Mouse (Mus musculus) forebrain, embryonic 10.5 days (tissue): ENCODE measurements around the gene Cebpb. TPM values are rescaled to one million over a fixed set of nuclear protein-coding genes. Genes with fewer than 3 reads are reported as not detected.

Experiments
- DNase-seq: peaks from one replicate; pipeline ENCODE4 v3.0.0-alpha.2; 2017; ENCODE audit warnings: low spot score; ENCODE audit errors: extremely low spot score
- H3K27ac ChIP-seq: fragments of 300-500 bp; sonication (generic); 2 replicates; pipeline ENCODE4 v1.5.1; 2016; ENCODE audit warnings: mild to moderate bottlenecking
- H3K27me3 ChIP-seq: fragments of 300-500 bp; sonication (generic); 2 replicates; pipeline ENCODE4 v1.6.1; 2016; ENCODE audit warnings: mild to moderate bottlenecking; ENCODE audit not compliant: poor library complexity, severe bottlenecking
- H3K36me3 ChIP-seq: fragments of 300-500 bp; sonication (generic); replicated peaks from 2 replicates; pipeline ENCODE4 v1.6.1; 2016; ENCODE audit warnings: mild to moderate bottlenecking, moderate library complexity
- H3K4me1 ChIP-seq: fragments of 300-500 bp; sonication (generic); 2 replicates; pipeline ENCODE4 v1.6.1; 2016
- H3K4me3 ChIP-seq: fragments of 300-500 bp; sonication (generic); 2 replicates; pipeline ENCODE4 v1.5.1; 2016; ENCODE audit warnings: mild to moderate bottlenecking, moderate library complexity
- H3K9me3 ChIP-seq: fragments of 300-500 bp; sonication (generic); 2 replicates; pipeline ENCODE4 v1.6.1; 2016; ENCODE audit warnings: mild to moderate bottlenecking, moderate library complexity
- WGBS: fragments of 180-500 bp; shearing (Covaris S2); methylation state at CpG from one replicate; pipeline ENCODE4 v1.1.7; 2016; 5-methylcytosine and 5-hydroxymethylcytosine counted together
- microRNA-seq: library from miRNA; unstranded; fragments of <30 nt; microRNA quantifications from one replicate; pipeline ENCODE4, GENCODE M21; 2017
- polyA plus RNA-seq: library from polyadenylated mRNA; unstranded; fragments of >200 nt; fragmentation: Nextera tagmentation; extraction: Ambion mirVana; gene quantifications from 2 replicates; pipeline ENCODE4 v1.2.1, GENCODE M21; 2016

The Cebpb gene
- polyA plus RNA-seq, 1 experiment from 2014 or later = 0.33 TPM

GRCm38 (mm10) chr2:167721159-167721882 is 32.6 kb downstream of the Cebpb start:
- 85% methylated on average over 11 of the region's 11 CpGs for WGBS
- Histone ChIP-seq H3K36me3 (no peaks in the 10 kb centered on the region), H3K4me3 (no peak overlapping the region), H3K27ac (peak overlapping the region; percentile 44; the same call in 1 of the 2 replicates), H3K9me3 (no peaks in the 10 kb centered on the region), H3K27me3 (no peaks in the 10 kb centered on the region), H3K4me1 (peaks cover 13% of the 10 kb centered on the region)
- DNase-seq = no peak

- Histone ChIP-seq H3K9me3 (no peaks in the 10 kb centered on the region), H3K27ac (no peak overlapping the region), H3K4me3 (no peak overlapping the region), H3K36me3 (no peaks in the 10 kb centered on the region), H3K4me1 (peaks cover 17% of the 10 kb centered on the region), H3K27me3 (no peaks in the 10 kb centered on the region)
- 74% methylated on average over 6 of the region's 6 CpGs for WGBS
- DNase-seq = no peak
These were observed 33.8 kb downstream of the Cebpb start for GRCm38 (mm10) chr2:167722538-167722937.

- no peak for DNase-seq
- Histone ChIP-seq H3K27ac (no peak overlapping the region), H3K27me3 (no peaks in the 10 kb centered on the region), H3K36me3 (no peaks in the 10 kb centered on the region), H3K9me3 (no peaks in the 10 kb centered on the region), H3K4me3 (no peak overlapping the region), H3K4me1 (peaks cover 17% of the 10 kb centered on the region)
- 82% methylated on average over 11 of the region's 11 CpGs for WGBS
These were observed 35.0 kb downstream of the Cebpb start for GRCm38 (mm10) chr2:167723589-167724206.

- no peak overlapping the region for H3K27ac ChIP-seq
- no peak overlapping the region for H3K4me3 ChIP-seq
- no peaks in the 10 kb centered on the region for H3K36me3 ChIP-seq
- WGBS = 94% methylated on average over 10 of the region's 10 CpGs
- DNase-seq = no peak
- no peaks in the 10 kb centered on the region for H3K9me3 ChIP-seq
- no peaks in the 10 kb centered on the region for H3K27me3 ChIP-seq
- H3K4me1 ChIP-seq = peaks cover 26% of the 10 kb centered on the region
These were observed 37.2 kb downstream of the Cebpb start for GRCm38 (mm10) chr2:167725879-167726278.

GRCm38 (mm10) chr2:167727161-167727560 is 38.4 kb downstream of the Cebpb start:
- DNase-seq = no peak
- H3K27me3 ChIP-seq = no peaks in the 10 kb centered on the region
- H3K4me1 ChIP-seq = peaks cover 23% of the 10 kb centered on the region
- no peaks in the 10 kb centered on the region for H3K9me3 ChIP-seq
- H3K36me3 ChIP-seq = no peaks in the 10 kb centered on the region
- 72% methylated on average over 13 of the region's 13 CpGs for WGBS
- no peak overlapping the region for H3K27ac ChIP-seq
- H3K4me3 ChIP-seq = no peak overlapping the region

- Histone ChIP-seq H3K9me3 (no peaks in the 10 kb centered on the region), H3K27ac (no peak overlapping the region), H3K27me3 (no peaks in the 10 kb centered on the region), H3K4me1 (peaks cover 17% of the 10 kb centered on the region), H3K36me3 (no peaks in the 10 kb centered on the region), H3K4me3 (no peak overlapping the region)
- no peak for DNase-seq
- 76% methylated on average over 7 of the region's 7 CpGs for WGBS
These were observed 41.3 kb downstream of the Cebpb start for GRCm38 (mm10) chr2:167730036-167730435.

- Histone ChIP-seq H3K27ac (peak overlapping the region; percentile 40; the same call in 1 of the 2 replicates), H3K9me3 (no peaks in the 10 kb centered on the region), H3K27me3 (no peaks in the 10 kb centered on the region), H3K36me3 (no peaks in the 10 kb centered on the region), H3K4me1 (peaks cover 17% of the 10 kb centered on the region), H3K4me3 (no peak overlapping the region)
- whole genome bisulfite sequencing = 65% methylated on average over 13 of the region's 13 CpGs
- no peak for DNase-seq
These were observed 42.4 kb downstream of the Cebpb start for GRCm38 (mm10) chr2:167731149-167731548.

GRCm38 (mm10) chr2:167734861-167735260 is 46.1 kb downstream of the Cebpb start:
- H3K4me1 ChIP-seq = peaks cover 21% of the 10 kb centered on the region
- H3K27me3 ChIP-seq = no peaks in the 10 kb centered on the region
- no peaks in the 10 kb centered on the region for H3K36me3 ChIP-seq
- H3K27ac ChIP-seq = no peak overlapping the region
- no peak for DNase-seq
- no peak overlapping the region for H3K4me3 ChIP-seq
- H3K9me3 ChIP-seq = no peaks in the 10 kb centered on the region
- WGBS = 79% methylated on average over 10 of the region's 10 CpGs

- Histone ChIP-seq H3K4me1 (peaks cover 29% of the 10 kb centered on the region), H3K9me3 (no peaks in the 10 kb centered on the region), H3K27me3 (no peaks in the 10 kb centered on the region), H3K27ac (0 out of 2 replicates have a peak overlapping the region, but pooled peaks have one; percentile 11), H3K4me3 (no peak overlapping the region), H3K36me3 (no peaks in the 10 kb centered on the region)
- 59% methylated on average over 6 of the region's 6 CpGs for WGBS
- DNase-seq = no peak
These were observed 50.3 kb downstream of the Cebpb start for GRCm38 (mm10) chr2:167739030-167739429.

Small RNA genes within 50 kb of the gene (microRNA-seq; reads per million reads assigned to microRNA genes)
- gene Gm22355 = not detected

Other genes starting within 250 kb of the Cebpb start
- gene Rnf114, start 196.3 kb upstream of the Cebpb start, polyA plus RNA-seq = 136 and 137 TPM in 2 replicates
- 21.0 and 21.5 TPM in 2 replicates for gene Spata2, start 196.0 kb upstream of the Cebpb start, polyA plus RNA-seq
- 40.4 and 46.9 TPM in 2 replicates for gene Snai1, start 150.7 kb upstream of the Cebpb start, polyA plus RNA-seq
- 414 and 416 TPM in 2 replicates for gene Ube2v1, start 56.8 kb upstream of the Cebpb start, polyA plus RNA-seq
- 2.7 and 4.9 TPM in 2 replicates for gene Gm20431, start 27.4 kb upstream of the Cebpb start, polyA plus RNA-seq
- gene Tmem189, start 907 bp downstream of the Cebpb start, polyA plus RNA-seq = 31.5 and 34.2 TPM in 2 replicates
- gene Ptpn1, start 243.1 kb downstream of the Cebpb start, polyA plus RNA-seq = 66.0 and 66.4 TPM in 2 replicates